Mouse (Mus musculus) forebrain, embryonic 14.5 days (tissue): ENCODE data around the gene Timd2. TPM values are rescaled to one million over a fixed set of nuclear protein-coding genes. Genes with fewer than 3 reads are reported as not detected.
"Not testable (repeated sequence)": the region's sequence is repeated elsewhere in the genome, so short reads cannot be mapped to it uniquely, and the experiment has no call there.

Experiments
- ATAC-seq: fragments of 200-750 bp; cut with Nextera tagmentation; 2 replicates; pipeline ENCODE4 v1.8.0; 2017; ENCODE audit warnings: mild to moderate bottlenecking, moderate library complexity
- DNase-seq: peaks from one replicate; pipeline ENCODE4 v3.0.0-alpha.2; 2015; ENCODE audit warnings: low spot score
- H3K27ac ChIP-seq: fragments of 300-500 bp; sonication (generic); 2 replicates; pipeline ENCODE4 v1.5.1; 2014; ENCODE audit warnings: low read depth, mild to moderate bottlenecking, control low read depth, low read length, moderate library complexity
- H3K27me3 ChIP-seq: fragments of 300-500 bp; sonication (generic); replicated peaks from 2 replicates; pipeline ENCODE4 v1.6.1; 2014; ENCODE audit warnings: low read length, control low read depth, mixed read lengths; ENCODE audit not compliant: control insufficient read depth, insufficient read depth
- H3K36me3 ChIP-seq: fragments of 300-500 bp; sonication (generic); 2 replicates; pipeline ENCODE4 v1.6.1; 2014; ENCODE audit warnings: low read length, control low read depth; ENCODE audit not compliant: control insufficient read depth, insufficient read depth
- H3K4me1 ChIP-seq: fragments of 300-500 bp; sonication (generic); 2 replicates; pipeline ENCODE4 v1.6.1; 2014; ENCODE audit warnings: antibody characterized with exemption, low read length, control low read depth; ENCODE audit not compliant: control insufficient read depth, insufficient read depth
- H3K4me2 ChIP-seq: fragments of 300-500 bp; sonication (generic); 2 replicates; pipeline ENCODE4 v1.6.1; 2014; ENCODE audit warnings: mild to moderate bottlenecking, control low read depth, low read length
- H3K4me3 ChIP-seq: fragments of 300-500 bp; sonication (generic); 2 replicates; pipeline ENCODE4 v1.5.1; 2014; ENCODE audit warnings: low read depth, low read length, control low read depth
- H3K9ac ChIP-seq: fragments of 300-500 bp; sonication (generic); 2 replicates; pipeline ENCODE4 v1.6.1; 2014; ENCODE audit warnings: mild to moderate bottlenecking, low read length, control low read depth, moderate library complexity
- H3K9me3 ChIP-seq: fragments of 300-500 bp; sonication (generic); replicated peaks from 2 replicates; pipeline ENCODE4 v1.6.1; 2016; ENCODE audit warnings: low read length, control low read depth, mixed read lengths; ENCODE audit not compliant: control insufficient read depth
- WGBS: fragments of 180-500 bp; shearing (Covaris S2); extraction: QIAGEN DNeasy Blood & Tissue Kit; methylation state at CpG from one replicate; pipeline ENCODE4 v1.1.7; 2014; 5-methylcytosine and 5-hydroxymethylcytosine counted together
- polyA plus RNA-seq: library from polyadenylated mRNA; unstranded; fragments of >200 nt; fragmentation: Nextera tagmentation; extraction: Ambion mirVana; gene quantifications from 2 replicates; pipeline ENCODE4 v1.2.1, GENCODE M21; 2014

Gene Timd2
- polyA plus RNA-seq = 0.09 TPM in 1 of 2 replicates, not detected in the other

- no peaks in the 10 kb centered on the region for H3K9me3 ChIP-seq
- no peak within 1 kb of the TSS for H3K4me2 ChIP-seq
- DNase-seq (no peak), ATAC-seq (no peak)
- H3K27ac ChIP-seq = no peak within 1 kb of the TSS
- no peak within 1 kb of the TSS for H3K4me3 ChIP-seq
- no peak within 1 kb of the TSS for H3K9ac ChIP-seq
- no peaks in the 10 kb centered on the region for H3K27me3 ChIP-seq
- WGBS = 88% methylated on average over 6 of the region's 6 CpGs
- no peaks in the 10 kb centered on the region for H3K36me3 ChIP-seq
- no peaks in the 10 kb centered on the region for H3K4me1 ChIP-seq
Observed at GRCm38 (mm10) chr11:46706664-46707356, at the start of gene Timd2. TSS of gene Timd2 (minus strand) at chr11:46707061.

- H3K4me2 ChIP-seq, H3K4me3 ChIP-seq, H3K36me3 ChIP-seq, H3K9ac ChIP-seq, H3K27ac ChIP-seq, H3K4me1 ChIP-seq, H3K27me3 ChIP-seq, H3K9me3 ChIP-seq, DNase-seq, ATAC-seq: not testable (repeated sequence)
- 93% methylated on average over 6 of the region's 6 CpGs for WGBS
Observed at GRCm38 (mm10) chr11:46755714-46756113, 48.9 kb upstream of the Timd2 start.

- no peak overlapping the region for H3K27ac ChIP-seq
- H3K36me3 ChIP-seq = no peaks in the 10 kb centered on the region
- no peak overlapping the region for H3K4me2 ChIP-seq
- DNase-seq = peak; percentile 8
- WGBS = 21% methylated on average over 4 of the region's 4 CpGs
- no peaks in the 10 kb centered on the region for H3K27me3 ChIP-seq
- no peaks in the 10 kb centered on the region for H3K4me1 ChIP-seq
- H3K9ac ChIP-seq = no peak overlapping the region
- H3K9me3 ChIP-seq = no peaks in the 10 kb centered on the region
- ATAC-seq = no peak
- H3K4me3 ChIP-seq = no peak overlapping the region
Observed at GRCm38 (mm10) chr11:46754669-46755068, 47.8 kb upstream of the Timd2 start.

GRCm38 (mm10) chr11:46753662-46754061 is 46.8 kb upstream of the Timd2 start:
- no peak for ATAC-seq
- DNase-seq = no peak
- no peak overlapping the region for H3K4me2 ChIP-seq
- no peak overlapping the region for H3K9ac ChIP-seq
- no peaks in the 10 kb centered on the region for H3K9me3 ChIP-seq
- H3K36me3 ChIP-seq = no peaks in the 10 kb centered on the region
- H3K4me1 ChIP-seq = no peaks in the 10 kb centered on the region
- no peak overlapping the region for H3K4me3 ChIP-seq
- no peak overlapping the region for H3K27ac ChIP-seq
- 75% methylated on average over 2 of the region's 2 CpGs for WGBS
- no peaks in the 10 kb centered on the region for H3K27me3 ChIP-seq

GRCm38 (mm10) chr11:46747996-46748395 is 41.1 kb upstream of the Timd2 start:
- H3K4me1 ChIP-seq = no peaks in the 10 kb centered on the region
- H3K4me2 ChIP-seq = no peak overlapping the region
- ATAC-seq = no peak
- no peak overlapping the region for H3K27ac ChIP-seq
- H3K9ac ChIP-seq = no peak overlapping the region
- H3K27me3 ChIP-seq = no peaks in the 10 kb centered on the region
- no peaks in the 10 kb centered on the region for H3K9me3 ChIP-seq
- no peak overlapping the region for H3K4me3 ChIP-seq
- no peak for DNase-seq
- 57% methylated on average over 2 of the region's 2 CpGs for WGBS
- no peaks in the 10 kb centered on the region for H3K36me3 ChIP-seq

GRCm38 (mm10) chr11:46741716-46742115 is 34.9 kb upstream of the Timd2 start:
- WGBS = 79% methylated on average over 3 of the region's 3 CpGs
- H3K9me3 ChIP-seq = no peaks in the 10 kb centered on the region

GRCm38 (mm10) chr11:46740886-46741285 is 34.0 kb upstream of the Timd2 start:
- 90% methylated on average over 4 of the region's 4 CpGs for WGBS
- no peaks in the 10 kb centered on the region for H3K27me3 ChIP-seq
- H3K36me3 ChIP-seq = no peaks in the 10 kb centered on the region
- H3K4me3 ChIP-seq = no peak overlapping the region
- H3K4me1 ChIP-seq = no peaks in the 10 kb centered on the region
- H3K9ac ChIP-seq = no peak overlapping the region
- no peak overlapping the region for H3K27ac ChIP-seq
- no peak overlapping the region for H3K4me2 ChIP-seq
- H3K9me3 ChIP-seq = no peaks in the 10 kb centered on the region
- no peak for ATAC-seq
- no peak for DNase-seq

More at GRCm38 (mm10) chr11:46741716-46742115, 34.9 kb upstream of the Timd2 start:
- DNase-seq = no peak
- H3K4me3 ChIP-seq = no peak overlapping the region
- no peaks in the 10 kb centered on the region for H3K27me3 ChIP-seq
- no peak for ATAC-seq
- no peaks in the 10 kb centered on the region for H3K36me3 ChIP-seq
- H3K9ac ChIP-seq = no peak overlapping the region
- H3K4me2 ChIP-seq = no peak overlapping the region
- H3K27ac ChIP-seq = no peak overlapping the region
- no peaks in the 10 kb centered on the region for H3K4me1 ChIP-seq

- ATAC-seq = no peak
- Histone ChIP-seq H3K36me3 (no peaks in the 10 kb centered on the region), H3K4me2 (no peak overlapping the region), H3K27ac (no peak overlapping the region), H3K4me1 (no peaks in the 10 kb centered on the region), H3K9ac (no peak overlapping the region), H3K27me3 (no peaks in the 10 kb centered on the region), H3K4me3 (no peak overlapping the region), H3K9me3 (no peaks in the 10 kb centered on the region)
- WGBS = 83% methylated on average over 4 of the region's 4 CpGs
- DNase-seq = no peak
Observed at GRCm38 (mm10) chr11:46739501-46739900, 32.6 kb upstream of the Timd2 start.

- not testable (repeated sequence) for H3K27me3 ChIP-seq
- WGBS = 97% methylated on average over 1 of the region's 1 CpGs
Observed at GRCm38 (mm10) chr11:46735076-46735475, 28.2 kb upstream of the Timd2 start, which contains the start of gene Havcr1. TSS of gene Havcr1 (plus strand) at chr11:46735080.

More at GRCm38 (mm10) chr11:46735076-46735475, 28.2 kb upstream of the Timd2 start, which contains the start of gene Havcr1:
- ATAC-seq, H3K36me3 ChIP-seq, H3K9ac ChIP-seq, H3K4me1 ChIP-seq, DNase-seq, H3K9me3 ChIP-seq, H3K4me3 ChIP-seq, H3K27ac ChIP-seq, H3K4me2 ChIP-seq: not testable (repeated sequence)
